Mouse (Mus musculus) gastrocnemius, postnatal 36 days (tissue): ENCODE data around the gene Olfr1153. TPM values are rescaled to one million over a fixed set of nuclear protein-coding genes. Genes with fewer than 3 reads are reported as not detected.

Source experiments
- DNase-seq, 2 experiments: peaks; one replicate each; pipeline ENCODE4 v3.0.0; 2022
- intact Hi-C: fragments of 180-260 bp; cut with DNase I; formaldehyde crosslinking; loops from one replicate; pipeline ENCODE4 v1.15.1; 2025
- long read RNA-seq, 2 experiments: library from polyadenylated mRNA; stranded (forward); transcript quantifications; one replicate each; pipeline ENCODE4 v2.0.0; 2021
- total RNA-seq, 2 experiments: library from RNA; stranded (reverse); gene quantifications; 2 replicates each; pipeline ENCODE4 v1.2.3; 2021

Gene Olfr1153
- not detected for total RNA-seq
- long read RNA-seq, experiment 1: 0 reads
- long read RNA-seq, experiment 2: 0 reads

GRCm38 (mm10) chr2:87894662-87895061, at the start of gene Olfr1153:
Gene Olfr1153, plus strand, starts transcription at chr2:87894962.
- no peak for DNase-seq
- intact Hi-C loops: no loop called here

DNA sequence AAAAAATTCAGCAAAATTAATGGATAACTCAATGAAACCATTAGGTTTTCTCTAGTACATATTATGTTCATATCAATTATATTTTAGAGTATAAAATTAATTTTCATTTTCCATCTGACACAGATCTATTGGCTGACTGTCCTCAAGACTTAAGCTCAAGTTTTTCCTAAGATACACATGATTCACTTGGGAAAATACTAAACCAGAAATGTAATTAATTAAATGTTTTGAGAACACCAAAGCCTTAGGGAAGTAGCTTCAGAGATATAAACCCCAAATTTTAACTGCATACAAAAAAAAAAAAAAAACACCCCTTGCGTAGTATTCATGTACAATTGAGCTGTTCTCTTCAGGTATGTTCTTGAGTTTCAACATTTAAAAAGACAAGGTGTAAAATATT, 39.2 kb upstream of the Olfr1153 start, which contains the start of gene Olfr1151:
Gene Olfr1151, plus strand, starts transcription at position 301 of the 400 bp plus-strand sequence.
- intact Hi-C loops: no loop called here
- no peak for DNase-seq

DNA sequence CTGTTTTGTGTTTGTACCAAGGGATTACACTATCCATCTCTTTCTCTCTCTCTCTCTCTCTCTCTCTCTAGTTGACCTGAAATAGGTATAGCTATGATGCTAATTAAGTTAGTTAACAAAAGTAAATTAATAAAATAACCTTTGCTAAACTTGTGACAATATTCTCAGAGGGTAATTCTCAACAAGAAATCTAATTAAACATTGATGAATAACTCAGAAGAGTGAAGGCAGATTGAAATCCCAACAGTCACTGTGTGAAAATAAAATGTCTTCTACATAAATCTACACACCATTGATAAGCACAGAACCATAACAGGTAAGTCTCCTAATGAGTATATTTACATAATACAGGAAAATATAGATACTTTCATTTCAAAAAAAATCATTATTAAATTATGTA, 28.6 kb upstream of the Olfr1153 start, which contains the start of gene Olfr1152:
Gene Olfr1152, plus strand, starts transcription at position 301 of the 400 bp plus-strand sequence.
- intact Hi-C loops: no loop called here
- no peak for DNase-seq

GRCm38 (mm10) chr2:87905066-87905465, 10.3 kb downstream of the Olfr1153 start, which contains the start of gene Olfr1154:
Gene Olfr1154, minus strand, starts transcription at chr2:87905166.
- intact Hi-C loops: no loop called here
- no peak for DNase-seq

DNA sequence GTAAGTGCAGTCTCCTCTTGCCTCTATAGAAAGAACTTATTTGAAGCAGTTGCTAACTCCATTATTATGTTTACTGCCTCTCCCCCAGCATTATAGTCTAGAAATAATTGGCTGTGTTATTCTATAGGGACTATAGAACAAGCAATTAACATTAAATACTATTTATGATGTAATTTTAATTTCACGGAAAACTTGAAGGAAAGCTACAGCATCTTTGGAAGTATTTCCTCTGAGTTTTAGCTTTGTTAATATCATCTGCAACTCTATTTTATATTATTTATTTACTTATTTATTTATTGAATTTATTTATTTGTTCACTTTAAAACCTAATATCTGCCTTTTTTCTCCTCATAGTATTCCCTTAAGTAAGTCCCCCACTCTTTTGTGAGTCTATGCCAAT, 50.3 kb downstream of the Olfr1153 start, which contains the start of gene Olfr1155:
Gene Olfr1155, minus strand, starts transcription at position 101 of the 400 bp plus-strand sequence.
- intact Hi-C loops: no loop called here

More for the DNA sequence above, 50.3 kb downstream of the Olfr1153 start, which contains the start of gene Olfr1155:
- DNase-seq: no peak

Other genes starting within 250 kb of the Olfr1153 start
- gene Olfr1133, start 247.6 kb upstream of the Olfr1153 start, total RNA-seq: not detected
- gene Olfr1134, start 236.5 kb upstream of the Olfr1153 start, total RNA-seq: not detected
- not detected for gene Olfr1135, start 221.3 kb upstream of the Olfr1153 start, total RNA-seq
- gene Olfr1136, start 201.0 kb upstream of the Olfr1153 start, total RNA-seq: not detected
- gene Olfr1137, start 181.8 kb upstream of the Olfr1153 start, total RNA-seq: not detected
- not detected for gene Olfr1138, start 155.0 kb upstream of the Olfr1153 start, total RNA-seq
- gene Olfr1140, start 151.2 kb upstream of the Olfr1153 start, total RNA-seq: not detected
- gene Olfr1141, start 141.0 kb upstream of the Olfr1153 start, total RNA-seq: not detected
- not detected for gene Olfr152, start 115.5 kb upstream of the Olfr1153 start, total RNA-seq
- gene Olfr1143, start 94.4 kb upstream of the Olfr1153 start, total RNA-seq: not detected
- not detected for gene Olfr1145, start 85.1 kb upstream of the Olfr1153 start, total RNA-seq
- not detected for gene Olfr1148, start 64.4 kb upstream of the Olfr1153 start, total RNA-seq
- not detected for gene Olfr1150-ps1, start 51.0 kb upstream of the Olfr1153 start, total RNA-seq
- gene Olfr1151, start 39.1 kb upstream of the Olfr1153 start, total RNA-seq: not detected
- not detected for gene Olfr1152, start 28.5 kb upstream of the Olfr1153 start, total RNA-seq
- gene Olfr1154, start 10.2 kb downstream of the Olfr1153 start, total RNA-seq: not detected
- not detected for gene Olfr1155, start 50.2 kb downstream of the Olfr1153 start, total RNA-seq
- not detected for gene Olfr1156, start 58.1 kb downstream of the Olfr1153 start, total RNA-seq
- not detected for gene Olfr1157, start 73.3 kb downstream of the Olfr1153 start, total RNA-seq
- not detected for gene Olfr74, start 79.7 kb downstream of the Olfr1153 start, total RNA-seq
- gene Olfr1158, start 95.2 kb downstream of the Olfr1153 start, total RNA-seq: not detected
- not detected for gene Olfr1160, start 113.3 kb downstream of the Olfr1153 start, total RNA-seq
- gene Olfr1161, start 127.8 kb downstream of the Olfr1153 start, total RNA-seq: not detected
- gene Olfr73, start 142.7 kb downstream of the Olfr1153 start, total RNA-seq: not detected
- not detected for gene Olfr1162, start 156.2 kb downstream of the Olfr1153 start, total RNA-seq
- gene Olfr1163, start 176.9 kb downstream of the Olfr1153 start, total RNA-seq: not detected
- not detected for gene Olfr1164, start 199.0 kb downstream of the Olfr1153 start, total RNA-seq
- gene Olfr1166, start 233.3 kb downstream of the Olfr1153 start, total RNA-seq: not detected